In the genomic region with DNA sequence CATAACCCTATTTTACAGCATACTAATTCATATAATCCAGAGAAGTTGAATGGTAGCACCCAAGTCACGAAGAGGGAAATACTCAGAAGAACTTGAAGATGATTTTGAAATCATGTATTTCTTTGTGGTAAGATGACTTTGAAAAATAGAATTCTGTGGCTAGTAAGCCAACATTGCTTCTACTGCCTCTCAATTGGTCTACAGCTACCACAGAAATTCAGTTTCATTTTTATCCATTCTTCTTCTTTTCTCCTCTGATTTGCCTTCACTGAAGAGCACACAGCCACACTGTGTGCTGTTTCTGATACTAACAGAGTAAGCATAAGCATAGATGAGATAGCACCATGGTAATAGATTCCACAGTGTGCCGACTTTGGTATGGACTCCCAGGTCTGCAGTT, we compare ENCODE assay signal across 25 mouse cellular contexts.
"Had no signal": no experiment of that assay in that cellular context is flagged by ENCODE, and none has a peak within 500 bp of the region (broad histone marks: within the 10 kb centered on the region; RNA-seq: fewer than 3 reads in every experiment).

No protein-coding gene starts in this region.

- ATAC-seq: hindbrain, embryonic 16.5 days; inflammation-experienced regulatory T-cells, adult 6 months; intestine, embryonic 15.5 days; intestine, postnatal 0 days had no signal

- H3K9ac ChIP-seq: heart, embryonic 12.5 days; hindbrain, embryonic 12.5 days; hindbrain, embryonic 14.5 days; intestine, embryonic 15.5 days; kidney, embryonic 15.5 days; limb, embryonic 13.5 days; limb, embryonic 15.5 days had no signal

- H3K27me3 ChIP-seq: heart, embryonic 12.5 days; hindbrain, embryonic 12.5 days; intestine, embryonic 15.5 days; kidney, embryonic 15.5 days; limb, embryonic 13.5 days; limb, embryonic 15.5 days had no signal

- H3K4me2 ChIP-seq: heart, embryonic 12.5 days; hindbrain, embryonic 12.5 days; hindbrain, embryonic 14.5 days; intestine, embryonic 15.5 days; kidney, embryonic 15.5 days; limb, embryonic 13.5 days; limb, embryonic 15.5 days had no signal

- DNase-seq: gastrocnemius, postnatal 14 days; gastrocnemius, postnatal 36 days; heart, adult 18-20 months; heart, postnatal 10 days; heart, postnatal 4 days; kidney, adult 18-20 months; kidney, adult 8-10 months; kidney, postnatal 14 days; kidney, postnatal 36 days; layer of hippocampus, adult 9-11 months; layer of hippocampus, postnatal 36 days; left cerebral cortex, postnatal 4 days had no signal

- H3K4me1 ChIP-seq: hindbrain, embryonic 12.5 days had no signal

- H3K4me3 ChIP-seq: heart, embryonic 10.5 days; heart, embryonic 12.5 days; hindbrain, embryonic 10.5 days; hindbrain, embryonic 12.5 days; intestine, embryonic 15.5 days; kidney, embryonic 15.5 days; limb, embryonic 13.5 days; limb, embryonic 15.5 days had no signal

- H3K36me3 ChIP-seq: heart, embryonic 10.5 days; heart, embryonic 12.5 days; hindbrain, embryonic 10.5 days; hindbrain, embryonic 12.5 days; intestine, embryonic 15.5 days; kidney, embryonic 15.5 days; limb, embryonic 13.5 days; limb, embryonic 15.5 days had no signal

- H3K27ac ChIP-seq: heart, embryonic 10.5 days; hindbrain, embryonic 10.5 days; hindbrain, embryonic 12.5 days; hindbrain, embryonic 14.5 days; intestine, embryonic 15.5 days; kidney, embryonic 15.5 days; kidney, postnatal 0 days; limb, embryonic 13.5 days; limb, embryonic 15.5 days had no signal

- H3K9me3 ChIP-seq: heart, embryonic 10.5 days; heart, embryonic 12.5 days; hindbrain, embryonic 10.5 days; hindbrain, embryonic 12.5 days; intestine, embryonic 15.5 days; kidney, embryonic 15.5 days; limb, embryonic 13.5 days; limb, embryonic 15.5 days had no signal
